Mouse (Mus musculus) mature B cell (primary cell): ENCODE data around the gene Cdh13.
"Not testable (repeated sequence)": the region's sequence is repeated elsewhere in the genome, so short reads cannot be mapped to it uniquely, and the experiment has no call there.

ENCODE experiments used
- in situ Hi-C: fragments of 300-500 bp; cut with MboI; formaldehyde crosslinking; loops from 2 replicates; pipeline ENCODE4 v1.14.3; 2019

Cdh13 gene

DNA sequence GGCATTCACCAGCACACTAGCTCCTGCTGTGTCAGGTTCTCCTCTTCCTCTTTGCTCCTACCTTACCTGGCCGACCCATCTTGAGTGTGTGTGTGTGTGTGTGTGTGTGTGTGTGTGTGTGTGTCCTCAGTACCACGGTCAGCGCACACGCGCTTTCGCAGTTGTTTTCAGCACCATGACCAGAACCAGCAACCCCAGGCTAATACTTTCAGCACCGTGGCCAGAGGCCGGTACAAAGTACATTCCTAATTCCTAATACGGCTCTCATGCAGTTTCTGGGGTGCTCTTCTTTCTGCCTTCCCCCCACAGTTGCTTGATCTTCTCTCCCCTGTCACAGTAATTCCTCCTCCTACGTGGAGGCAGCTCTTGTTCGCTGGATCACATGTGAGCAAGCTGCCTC lies 975.1 kb downstream of the Cdh13 start:
- in situ Hi-C loops = no loop called here

GRCm38 (mm10) chr8:119263750-119264149 lies 980.2 kb downstream of the Cdh13 start:
- in situ Hi-C loops = no loop called here

GRCm38 (mm10) chr8:119266304-119266703 lies 982.8 kb downstream of the Cdh13 start:
- in situ Hi-C loops = no loop called here

DNA sequence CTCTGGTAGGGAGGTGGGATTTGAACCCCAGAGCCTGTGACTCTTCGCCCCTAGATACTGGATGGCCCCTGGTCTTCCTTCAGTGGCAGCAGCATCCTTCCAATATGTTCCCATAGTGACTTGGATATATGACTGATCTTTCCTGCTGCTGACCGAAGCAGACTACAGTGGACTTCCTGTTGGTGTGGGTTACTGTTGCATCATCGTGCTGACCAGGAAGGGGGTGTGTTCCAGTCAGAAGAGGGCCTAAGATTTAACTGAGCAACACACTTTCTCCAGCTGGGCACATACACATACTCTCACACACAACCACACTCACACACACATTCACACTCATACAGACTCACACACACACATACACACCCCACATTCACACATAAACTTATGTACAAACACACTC lies 986.0 kb downstream of the Cdh13 start:
- in situ Hi-C loops = no loop called here

DNA sequence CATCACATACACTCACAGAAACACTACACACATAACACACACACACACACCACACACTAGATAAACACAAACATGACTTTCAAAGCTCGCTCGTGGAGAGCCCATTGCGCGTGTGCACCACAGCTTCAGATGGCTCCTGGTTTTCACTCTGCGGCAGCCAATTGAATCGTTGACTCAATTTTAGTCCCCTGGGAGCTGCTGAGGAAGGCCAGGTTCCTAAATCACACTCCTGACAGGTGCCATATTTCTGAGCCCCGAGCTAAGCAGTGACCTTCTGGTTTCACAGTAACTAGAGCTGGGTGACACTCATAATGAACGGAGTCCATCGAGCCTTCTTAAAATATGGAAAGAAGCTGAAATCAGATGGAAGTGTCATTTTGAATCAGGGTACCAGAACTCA lies 986.8 kb downstream of the Cdh13 start:
- in situ Hi-C loops = no loop called here

GRCm38 (mm10) chr8:119272891-119273290 lies 989.4 kb downstream of the Cdh13 start:
- in situ Hi-C loops = no loop called here

- in situ Hi-C loops = no loop called here
These were observed 991.9 kb downstream of the Cdh13 start for GRCm38 (mm10) chr8:119275442-119275841.

- in situ Hi-C loops = no loop called here
These were observed 993.5 kb downstream of the Cdh13 start for GRCm38 (mm10) chr8:119277047-119277451.

DNA sequence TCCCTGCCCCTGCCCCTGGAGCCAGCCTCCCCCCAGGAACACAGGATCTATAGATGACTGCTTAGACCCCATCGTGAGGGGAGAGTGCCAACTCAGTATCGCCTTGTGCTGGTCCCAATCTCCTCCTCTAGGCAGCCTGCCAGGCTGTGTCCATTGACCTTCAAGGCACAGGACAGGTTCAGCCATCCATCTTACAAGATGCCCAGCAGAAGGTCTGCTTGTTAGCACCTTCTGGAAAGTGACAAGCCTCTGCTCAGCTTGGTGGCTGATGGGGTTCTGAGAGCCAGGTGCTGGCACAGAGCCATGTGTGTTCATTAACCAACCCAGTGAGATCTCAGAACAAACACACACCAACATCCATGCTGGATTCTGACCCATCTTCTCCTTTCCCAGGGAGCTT lies 998.2 kb downstream of the Cdh13 start:
- in situ Hi-C loops = no loop called here

DNA sequence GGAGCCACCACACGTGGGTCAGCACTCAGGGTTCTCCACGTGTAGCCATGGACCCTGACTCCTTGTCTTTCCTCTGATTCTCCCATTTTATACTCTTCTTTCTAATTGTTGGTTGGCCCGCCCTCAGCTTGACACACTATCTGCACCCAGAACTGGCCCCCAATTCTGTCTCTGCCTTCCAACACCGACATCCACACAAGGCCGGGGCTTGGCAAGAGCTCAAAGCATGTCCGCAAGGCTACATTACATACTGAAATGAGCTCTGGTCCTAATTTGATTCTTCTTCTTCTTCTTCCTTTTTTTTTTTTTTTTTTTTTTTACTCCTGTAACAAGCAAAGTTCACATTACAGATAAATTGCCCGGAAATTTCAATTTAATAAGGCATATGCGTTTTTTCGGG lies 1001.0 kb downstream of the Cdh13 start:
- in situ Hi-C loops = no loop called here

DNA sequence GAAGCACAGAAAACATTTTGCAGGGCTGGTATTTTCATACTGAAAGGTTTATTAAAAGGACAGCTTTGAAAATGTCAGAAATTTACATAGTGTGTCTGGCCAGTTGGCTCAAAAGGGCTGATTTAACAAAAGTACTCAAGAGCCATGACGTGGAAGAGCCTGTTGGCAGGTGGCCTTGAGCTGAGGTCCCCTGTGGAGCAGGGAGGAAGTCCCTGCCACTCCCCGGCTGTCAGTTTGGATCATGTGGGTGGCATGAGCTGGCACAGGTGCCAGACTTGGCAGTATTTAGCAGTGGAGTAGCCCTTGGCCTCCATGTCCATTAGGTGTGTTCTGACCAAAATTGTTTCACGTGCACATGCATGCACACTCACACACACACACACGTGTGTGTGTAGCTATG lies 1001.4 kb downstream of the Cdh13 start:
- in situ Hi-C loops = no loop called here

- in situ Hi-C loops = no loop called here
These were observed 1011.9 kb downstream of the Cdh13 start for GRCm38 (mm10) chr8:119295477-119295876.

DNA sequence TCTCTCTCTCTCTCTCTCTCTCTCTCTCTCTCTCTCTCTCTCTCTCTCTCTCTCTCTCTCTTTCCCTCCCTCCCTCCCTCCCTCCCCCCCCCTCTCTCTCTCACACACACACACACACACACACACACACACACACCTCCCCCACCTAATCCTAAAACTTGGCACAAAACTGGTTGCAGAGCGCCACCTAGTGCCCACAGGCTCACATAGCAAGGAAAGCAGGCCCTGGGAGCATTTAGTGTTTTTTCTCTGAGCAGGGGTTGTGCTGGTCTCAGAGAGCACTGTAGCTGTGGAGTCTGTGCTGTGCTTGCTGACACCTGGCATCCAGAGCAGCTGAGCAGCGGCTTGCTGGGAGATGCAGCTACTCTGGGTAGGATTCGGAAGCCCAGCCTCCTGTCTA lies 1014.2 kb downstream of the Cdh13 start:
- in situ Hi-C loops = not testable (repeated sequence)

- in situ Hi-C loops = no loop called here
These were observed 1016.8 kb downstream of the Cdh13 start for GRCm38 (mm10) chr8:119300335-119300734.

GRCm38 (mm10) chr8:119304196-119304595 lies 1020.7 kb downstream of the Cdh13 start:
- in situ Hi-C loops = no loop called here

DNA sequence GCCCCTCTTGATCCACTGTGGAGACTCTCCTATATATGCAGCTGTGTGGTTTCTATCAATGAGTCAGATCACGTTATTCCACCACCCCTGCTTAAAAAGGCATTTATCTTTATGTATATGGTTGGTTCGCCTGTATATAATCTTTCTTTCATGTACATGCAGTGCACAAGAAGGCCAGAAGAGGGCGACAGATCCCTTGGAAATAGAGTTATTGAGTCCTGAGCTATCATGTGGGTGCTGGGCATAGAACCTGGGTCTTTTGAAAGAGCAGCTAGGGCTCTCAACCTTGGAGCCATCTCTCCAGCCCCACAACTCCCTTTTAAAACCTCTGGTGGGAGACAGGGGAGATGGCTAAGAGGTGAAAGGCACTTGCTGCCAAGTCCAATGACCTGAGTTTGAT lies 1027.9 kb downstream of the Cdh13 start:
- in situ Hi-C loops = no loop called here

- in situ Hi-C loops = no loop called here
These were observed 1039.7 kb downstream of the Cdh13 start for GRCm38 (mm10) chr8:119323215-119323614.

GRCm38 (mm10) chr8:119339546-119339945 lies 1056.0 kb downstream of the Cdh13 start:
- in situ Hi-C loops = no loop called here

- in situ Hi-C loops = no loop called here
These were observed 1060.1 kb downstream of the Cdh13 start for GRCm38 (mm10) chr8:119343606-119344005.

DNA sequence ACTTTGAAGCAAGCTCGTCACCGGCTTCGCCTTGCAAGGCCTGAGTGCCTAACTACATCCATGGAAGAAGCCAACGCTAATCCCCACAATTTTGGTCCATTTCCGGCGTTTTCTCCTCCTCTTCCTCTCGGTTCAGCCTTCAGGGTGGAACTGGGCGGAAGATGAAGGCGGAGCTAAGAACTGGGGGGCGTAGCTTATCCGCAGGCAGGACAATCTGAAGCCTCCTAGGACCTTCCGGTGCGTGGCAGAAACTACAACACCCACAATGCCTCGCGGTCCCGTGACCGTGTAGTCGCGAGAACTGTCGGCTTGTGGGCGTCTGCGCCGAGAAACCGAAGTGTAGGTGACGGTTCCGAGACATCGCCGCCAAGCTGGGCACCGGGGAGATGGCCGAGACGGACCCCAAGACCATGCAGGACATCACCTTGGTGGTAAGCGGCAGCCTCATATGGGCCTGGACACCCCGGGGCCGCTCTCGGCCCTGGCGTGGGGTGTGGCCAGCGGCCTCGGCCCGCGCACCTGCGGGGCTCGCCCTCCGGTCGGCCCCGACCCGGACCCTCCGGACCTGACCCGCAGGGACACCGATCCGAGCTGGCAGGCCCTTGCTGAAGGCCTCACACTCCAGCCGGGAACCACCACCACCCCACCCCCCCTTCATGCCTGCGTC lies 1060.8 kb downstream of the Cdh13 start, which contains the start of gene Hsbp1:
Hsbp1 (plus strand) TSS at position 299 of the 667 bp plus-strand sequence.
- in situ Hi-C loops = no loop called here

DNA sequence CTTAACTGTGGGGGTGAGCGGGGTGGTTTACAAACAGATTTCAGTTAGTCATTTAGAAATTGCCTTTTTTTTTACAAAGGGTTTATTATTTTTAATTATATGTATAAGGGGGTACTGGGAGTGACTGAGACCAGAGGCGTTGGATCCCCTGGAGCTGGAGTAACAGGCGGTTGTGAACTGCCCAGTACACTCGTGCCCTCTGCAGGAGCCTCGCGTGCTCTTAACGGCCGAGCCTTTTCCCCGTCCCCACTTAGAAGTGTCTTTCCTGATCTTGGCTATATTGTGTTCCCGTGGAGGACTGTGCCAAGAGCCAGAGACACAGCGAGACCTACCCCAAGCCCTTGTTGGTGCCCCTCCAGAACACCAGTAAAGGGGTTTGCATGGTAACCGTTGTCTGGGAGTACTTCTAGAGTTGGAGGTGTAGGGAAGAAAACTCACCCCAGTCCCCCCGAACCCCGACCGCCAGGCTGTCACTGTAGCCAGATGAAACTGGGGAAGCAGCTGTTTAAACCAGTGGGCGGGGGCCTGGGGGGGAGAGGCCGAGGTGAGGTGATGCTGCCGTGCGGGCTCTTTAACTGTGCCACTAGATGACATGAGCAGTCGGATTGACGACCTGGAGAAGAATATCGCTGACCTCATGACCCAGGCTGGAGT lies 1061.6 kb downstream of the Cdh13 start:
- in situ Hi-C loops = no loop called here

- in situ Hi-C loops = no loop called here
These were observed 1062.1 kb downstream of the Cdh13 start for GRCm38 (mm10) chr8:119345683-119346075.

- in situ Hi-C loops = no loop called here
These were observed 1068.1 kb downstream of the Cdh13 start for GRCm38 (mm10) chr8:119351647-119352046.
